ENCODE assay signal across 9 mouse cellular contexts in genomic region chr11:75156416-75156815, GRCm38 (mm10). TPM values are rescaled to one million over a fixed set of nuclear protein-coding genes. Genes with fewer than 3 reads are reported as not detected.
DNase-seq lines count a peak whose midpoint lies in the region; ATAC-seq and TF ChIP-seq lines count a peak whose summit lies in the region.
"Had no signal": no experiment of that assay in that cellular context is flagged by ENCODE, and none has a peak within 500 bp of the region (broad histone marks: within the 10 kb centered on the region; RNA-seq: fewer than 3 reads in every experiment).

No protein-coding gene starts in this region.

- H3K9ac ChIP-seq in hindbrain, embryonic 15.5 days: no peak overlapping the region
- H3K9ac ChIP-seq in hindbrain, embryonic 16.5 days (ENCODE audit: low read depth, low read length): no peak overlapping the region
- H3K9ac ChIP-seq in midbrain, embryonic 11.5 days (ENCODE audit: low read length): peak overlapping the region; percentile 4; the same call in 1 of the 2 replicates
- H3K9ac ChIP-seq in midbrain, postnatal 0 days (replicated peaks; ENCODE audit: low read length, poor library complexity, severe bottlenecking): no peak overlapping the region
- H3K9ac ChIP-seq in heart, postnatal 0 days (replicated peaks; ENCODE audit: low read depth, low read length): no peak overlapping the region
- H3K9ac ChIP-seq in stomach, embryonic 16.5 days (ENCODE audit: low read length): 0 out of 2 replicates have a peak overlapping the region, but pooled peaks have one; percentile 37

- DNase-seq in midbrain, embryonic 11.5 days (ENCODE audit: low spot score, missing footprints): no peak
- DNase-seq in midbrain, postnatal 0 days (ENCODE audit: low spot score): no peak
- DNase-seq in heart, postnatal 0 days (ENCODE audit: low spot score): no peak
- no peak for DNase-seq in embryo, embryonic 11 days
- DNase-seq: right cerebral cortex, postnatal 25 days; thymus, postnatal 14 days had no signal

- WGBS in hindbrain, embryonic 15.5 days: 69% methylated on average over 5 of the region's 5 CpGs
- WGBS in hindbrain, embryonic 16.5 days: 70% methylated on average over 5 of the region's 5 CpGs
- 82% methylated on average over 5 of the region's 5 CpGs for WGBS in midbrain, embryonic 11.5 days
- 73% methylated on average over 5 of the region's 5 CpGs for WGBS in midbrain, postnatal 0 days
- 45% methylated on average over 5 of the region's 5 CpGs for WGBS in heart, postnatal 0 days
- WGBS in stomach, embryonic 16.5 days: 36% methylated on average over 5 of the region's 5 CpGs

- no peak for TF ChIP-seq EP300 in heart, postnatal 0 days (IDR thresholded peaks at IDR 0.05; ENCODE audit: low read depth)

- 0 out of 2 replicates have a peak overlapping the region, but pooled peaks have one; percentile 25 for H3K27ac ChIP-seq in hindbrain, embryonic 15.5 days (replicated peaks)
- no peak overlapping the region for H3K27ac ChIP-seq in hindbrain, embryonic 16.5 days (ENCODE audit: low read depth, low read length)
- H3K27ac ChIP-seq in midbrain, embryonic 11.5 days (ENCODE audit: low read depth, low read length): no peak overlapping the region
- no peak overlapping the region for H3K27ac ChIP-seq in midbrain, postnatal 0 days (ENCODE audit: low read depth, low read length)
- H3K27ac ChIP-seq in heart, postnatal 0 days (ENCODE audit: low read depth): 0 out of 2 replicates have a peak overlapping the region, but pooled peaks have one; percentile 25
- H3K27ac ChIP-seq in stomach, embryonic 16.5 days (ENCODE audit: low read length): peak overlapping the region; percentile 81

- no peak overlapping the region for H3K4me3 ChIP-seq in hindbrain, embryonic 15.5 days
- H3K4me3 ChIP-seq in hindbrain, embryonic 16.5 days (ENCODE audit: low read length): no peak overlapping the region
- H3K4me3 ChIP-seq in midbrain, embryonic 11.5 days (ENCODE audit: low read depth, low read length): no peak overlapping the region
- no peak overlapping the region for H3K4me3 ChIP-seq in midbrain, postnatal 0 days (ENCODE audit: low read depth, low read length)
- H3K4me3 ChIP-seq in heart, postnatal 0 days (ENCODE audit: low read depth, low read length): no peak overlapping the region
- no peak overlapping the region for H3K4me3 ChIP-seq in stomach, embryonic 16.5 days (replicated peaks; ENCODE audit: low read length)

- H3K27me3 ChIP-seq in hindbrain, embryonic 15.5 days: no peaks in the 10 kb centered on the region
- H3K27me3 ChIP-seq in hindbrain, embryonic 16.5 days (replicated peaks; ENCODE audit: control insufficient read depth, insufficient read depth, low read length): no peaks in the 10 kb centered on the region
- no peaks in the 10 kb centered on the region for H3K27me3 ChIP-seq in midbrain, embryonic 11.5 days (ENCODE audit: control insufficient read depth, insufficient read depth, low read length)
- H3K27me3 ChIP-seq in midbrain, postnatal 0 days (ENCODE audit: insufficient read depth, low read length): no peaks in the 10 kb centered on the region
- H3K27me3 ChIP-seq in heart, postnatal 0 days (ENCODE audit: control insufficient read depth, insufficient read depth, low read length): no peaks in the 10 kb centered on the region
- no peaks in the 10 kb centered on the region for H3K27me3 ChIP-seq in stomach, embryonic 16.5 days (ENCODE audit: control insufficient read depth, insufficient read depth, low read length)

- TF ChIP-seq CTCF in midbrain, postnatal 0 days (IDR thresholded peaks at IDR 0.05): no peak
- no peak for TF ChIP-seq CTCF in heart, postnatal 0 days (IDR thresholded peaks at IDR 0.05; ENCODE audit: low read depth)

- no peaks in the 10 kb centered on the region for H3K9me3 ChIP-seq in hindbrain, embryonic 15.5 days
- H3K9me3 ChIP-seq in hindbrain, embryonic 16.5 days (ENCODE audit: control insufficient read depth, low read length): no peaks in the 10 kb centered on the region
- no peaks in the 10 kb centered on the region for H3K9me3 ChIP-seq in midbrain, embryonic 11.5 days (ENCODE audit: control insufficient read depth, low read length)
- no peaks in the 10 kb centered on the region for H3K9me3 ChIP-seq in midbrain, postnatal 0 days (ENCODE audit: low read length)
- no peaks in the 10 kb centered on the region for H3K9me3 ChIP-seq in heart, postnatal 0 days (replicated peaks; ENCODE audit: control insufficient read depth, low read length)
- H3K9me3 ChIP-seq in stomach, embryonic 16.5 days (replicated peaks; ENCODE audit: control insufficient read depth, low read length): no peaks in the 10 kb centered on the region

- no peaks in the 10 kb centered on the region for H3K4me1 ChIP-seq in hindbrain, embryonic 15.5 days (replicated peaks)
- no peaks in the 10 kb centered on the region for H3K4me1 ChIP-seq in hindbrain, embryonic 16.5 days (ENCODE audit: control insufficient read depth, insufficient read depth, low read depth, low read length)
- no peaks in the 10 kb centered on the region for H3K4me1 ChIP-seq in midbrain, embryonic 11.5 days (ENCODE audit: control insufficient read depth, insufficient read depth, low read length)
- no peaks in the 10 kb centered on the region for H3K4me1 ChIP-seq in midbrain, postnatal 0 days (ENCODE audit: insufficient read depth, low read length)
- peaks cover 6% of the 10 kb centered on the region; the same call in 1 of the 2 replicates for H3K4me1 ChIP-seq in heart, postnatal 0 days (ENCODE audit: control insufficient read depth, insufficient read depth)
- H3K4me1 ChIP-seq in stomach, embryonic 16.5 days (ENCODE audit: control insufficient read depth, insufficient read depth, low read length): peaks cover 43% of the 10 kb centered on the region

- H3K36me3 ChIP-seq in hindbrain, embryonic 15.5 days: 0 out of 2 replicates have a peak, but pooled peaks cover 3% of the 10 kb centered on the region
- peaks cover 3% of the 10 kb centered on the region; the same call in 1 of the 2 replicates for H3K36me3 ChIP-seq in hindbrain, embryonic 16.5 days (ENCODE audit: control insufficient read depth, insufficient read depth, low read length)
- H3K36me3 ChIP-seq in midbrain, embryonic 11.5 days (ENCODE audit: control insufficient read depth, insufficient read depth, low read length): no peaks in the 10 kb centered on the region; the same call in 1 of the 2 replicates
- peaks cover 9% of the 10 kb centered on the region for H3K36me3 ChIP-seq in midbrain, postnatal 0 days (ENCODE audit: insufficient read depth, low read length)
- peaks cover 31% of the 10 kb centered on the region for H3K36me3 ChIP-seq in heart, postnatal 0 days (replicated peaks; ENCODE audit: control insufficient read depth, insufficient read depth, low read length)
- no peaks in the 10 kb centered on the region for H3K36me3 ChIP-seq in stomach, embryonic 16.5 days (ENCODE audit: control insufficient read depth, insufficient read depth, low read length)

- no peak overlapping the region for H3K4me2 ChIP-seq in hindbrain, embryonic 15.5 days
- no peak overlapping the region for H3K4me2 ChIP-seq in hindbrain, embryonic 16.5 days (ENCODE audit: low read length)
- no peak overlapping the region for H3K4me2 ChIP-seq in midbrain, embryonic 11.5 days
- H3K4me2 ChIP-seq in midbrain, postnatal 0 days (ENCODE audit: low read depth, low read length, poor library complexity, severe bottlenecking): no peak overlapping the region
- no peak overlapping the region for H3K4me2 ChIP-seq in heart, postnatal 0 days (ENCODE audit: low read depth, low read length)
- no peak overlapping the region for H3K4me2 ChIP-seq in stomach, embryonic 16.5 days (ENCODE audit: low read depth, low read length)

- ATAC-seq in hindbrain, embryonic 15.5 days (ENCODE audit: low FRiP score, low read depth): no peak
- no peak for ATAC-seq in hindbrain, embryonic 16.5 days
- ATAC-seq in midbrain, embryonic 11.5 days (ENCODE audit: low FRiP score): no peak
- no peak for ATAC-seq in midbrain, postnatal 0 days (ENCODE audit: low FRiP score)
- ATAC-seq in heart, postnatal 0 days (ENCODE audit: insufficient read depth, low read depth): no peak
- ATAC-seq in stomach, embryonic 16.5 days (ENCODE audit: insufficient read depth, low FRiP score): no peak

RNA-seq across cellular contexts. Expression of gene Hic1, which starts 12.9 kb away (rescaled TPM):
- 4.2 and 4.8 TPM in 2 replicates for polyA plus RNA-seq in hindbrain, embryonic 15.5 days (2015; fragmentation: Nextera tagmentation; extraction: Ambion mirVana)
- 1.9 and 2.2 TPM in 2 replicates for polyA plus RNA-seq in hindbrain, embryonic 16.5 days (2015; fragmentation: Nextera tagmentation; extraction: Ambion mirVana)
- polyA plus RNA-seq in midbrain, embryonic 11.5 days (2014; fragmentation: Nextera tagmentation; extraction: Ambion mirVana): 0.34 and 0.57 TPM in 2 replicates
- 7.1 and 8.0 TPM in 2 replicates for total RNA-seq in midbrain, postnatal 0 days (2014; rRNA removed)
- 1.4 and 1.5 TPM in 2 replicates for polyA plus RNA-seq in midbrain, postnatal 0 days (2015; fragmentation: Nextera tagmentation; extraction: Ambion mirVana)
- total RNA-seq in heart, postnatal 0 days (2014; rRNA removed; ENCODE audit: low replicate concordance): 17.8 and 19.5 TPM in 2 replicates
- 4.8 and 6.1 TPM in 2 replicates for polyA plus RNA-seq in heart, postnatal 0 days (2015; fragmentation: Nextera tagmentation; extraction: Ambion mirVana)
- polyA plus RNA-seq in stomach, embryonic 16.5 days (2015; fragmentation: Nextera tagmentation; extraction: Ambion mirVana): 5.1 and 5.9 TPM in 2 replicates

RNA-seq across cellular contexts. Expression of gene Ovca2, which starts 22.2 kb away (rescaled TPM):
- polyA plus RNA-seq in hindbrain, embryonic 15.5 days (2015; fragmentation: Nextera tagmentation; extraction: Ambion mirVana): 14.3 and 14.8 TPM in 2 replicates
- 14.4 and 14.5 TPM in 2 replicates for polyA plus RNA-seq in hindbrain, embryonic 16.5 days (2015; fragmentation: Nextera tagmentation; extraction: Ambion mirVana)
- polyA plus RNA-seq in midbrain, embryonic 11.5 days (2014; fragmentation: Nextera tagmentation; extraction: Ambion mirVana): 28.5 and 29.8 TPM in 2 replicates
- 14.2 and 26.0 TPM in 2 replicates for total RNA-seq in midbrain, postnatal 0 days (2014; rRNA removed)
- polyA plus RNA-seq in midbrain, postnatal 0 days (2015; fragmentation: Nextera tagmentation; extraction: Ambion mirVana): 10.4 and 12.7 TPM in 2 replicates
- total RNA-seq in heart, postnatal 0 days (2014; rRNA removed; ENCODE audit: low replicate concordance): 8.9 and 35.2 TPM in 2 replicates
- polyA plus RNA-seq in heart, postnatal 0 days (2015; fragmentation: Nextera tagmentation; extraction: Ambion mirVana): 12.9 and 13.4 TPM in 2 replicates
- 19.4 and 23.2 TPM in 2 replicates for polyA plus RNA-seq in stomach, embryonic 16.5 days (2015; fragmentation: Nextera tagmentation; extraction: Ambion mirVana)

RNA-seq across cellular contexts. Expression of gene Dph1, which starts 34.6 kb away (rescaled TPM):
- 14.0 and 15.9 TPM in 2 replicates for polyA plus RNA-seq in hindbrain, embryonic 15.5 days (2015; fragmentation: Nextera tagmentation; extraction: Ambion mirVana)
- 15.4 and 15.7 TPM in 2 replicates for polyA plus RNA-seq in hindbrain, embryonic 16.5 days (2015; fragmentation: Nextera tagmentation; extraction: Ambion mirVana)
- polyA plus RNA-seq in midbrain, embryonic 11.5 days (2014; fragmentation: Nextera tagmentation; extraction: Ambion mirVana): 15.3 and 17.3 TPM in 2 replicates
- total RNA-seq in midbrain, postnatal 0 days (2014; rRNA removed): 17.4 and 19.9 TPM in 2 replicates
- polyA plus RNA-seq in midbrain, postnatal 0 days (2015; fragmentation: Nextera tagmentation; extraction: Ambion mirVana): 10.8 and 12.1 TPM in 2 replicates
- 34.4 and 72.1 TPM in 2 replicates for total RNA-seq in heart, postnatal 0 days (2014; rRNA removed; ENCODE audit: low replicate concordance)
- polyA plus RNA-seq in heart, postnatal 0 days (2015; fragmentation: Nextera tagmentation; extraction: Ambion mirVana): 19.3 and 20.2 TPM in 2 replicates
- polyA plus RNA-seq in stomach, embryonic 16.5 days (2015; fragmentation: Nextera tagmentation; extraction: Ambion mirVana): 20.6 and 20.7 TPM in 2 replicates

RNA-seq across cellular contexts. Expression of gene Rtn4rl1, which starts 37.2 kb away (rescaled TPM):
- 11.7 and 12.6 TPM in 2 replicates for polyA plus RNA-seq in hindbrain, embryonic 15.5 days (2015; fragmentation: Nextera tagmentation; extraction: Ambion mirVana)
- 10.6 and 10.7 TPM in 2 replicates for polyA plus RNA-seq in hindbrain, embryonic 16.5 days (2015; fragmentation: Nextera tagmentation; extraction: Ambion mirVana)
- 4.6 TPM in 2 replicates for polyA plus RNA-seq in midbrain, embryonic 11.5 days (2014; fragmentation: Nextera tagmentation; extraction: Ambion mirVana)
- 15.4 and 18.5 TPM in 2 replicates for total RNA-seq in midbrain, postnatal 0 days (2014; rRNA removed)
- 16.2 and 17.5 TPM in 2 replicates for polyA plus RNA-seq in midbrain, postnatal 0 days (2015; fragmentation: Nextera tagmentation; extraction: Ambion mirVana)
- total RNA-seq in heart, postnatal 0 days (2014; rRNA removed; ENCODE audit: low replicate concordance): 6.0 and 19.7 TPM in 2 replicates
- 12.2 and 12.8 TPM in 2 replicates for polyA plus RNA-seq in heart, postnatal 0 days (2015; fragmentation: Nextera tagmentation; extraction: Ambion mirVana)
- polyA plus RNA-seq in stomach, embryonic 16.5 days (2015; fragmentation: Nextera tagmentation; extraction: Ambion mirVana): 1.3 and 1.4 TPM in 2 replicates

Comparison
In these comparisons a context has a peak if more than half of its experiments do, and no peak if none do; other contexts are left out.
1. H3K27ac ChIP-seq: peak in hindbrain, embryonic 15.5 days (single experiment), heart, postnatal 0 days (single experiment) and stomach, embryonic 16.5 days (single experiment); none in hindbrain, embryonic 16.5 days (single experiment), midbrain, embryonic 11.5 days (single experiment) and midbrain, postnatal 0 days (single experiment).
2. H3K9ac ChIP-seq: peak in midbrain, embryonic 11.5 days (single experiment) and stomach, embryonic 16.5 days (single experiment); none in hindbrain, embryonic 15.5 days (single experiment), hindbrain, embryonic 16.5 days (single experiment), midbrain, postnatal 0 days (single experiment) and heart, postnatal 0 days (single experiment).